Mouse (Mus musculus) erythroid progenitor cell, adult 5-6 weeks (primary cell): ENCODE data around the gene Slc34a3. TPM values are rescaled to one million over a fixed set of nuclear protein-coding genes. Genes with fewer than 3 reads are reported as not detected.

Experiments
- total RNA-seq, 2 experiments: library from RNA; stranded (forward) in 1 of 2; stranded (reverse) in 1 of 2; fragments of 150-400 nt in 1 of 2; fragments of 186-747, 209-891 nt in 1 of 2; gene quantifications; 2 replicates each; pipeline versions ENCODE4 v1.2.3 to v1.2.4; 2015 to 2017; ENCODE audit warnings: low replicate concordance in 2 of 2

Slc34a3 gene
- total RNA-seq, 2 experiments from 2014 or later: not detected

Other genes with a start within 250 kb of the Slc34a3 start
Only the 30 nearest of the 31 such genes appear.
- 1.8 and 2.5 TPM in 2 replicates for gene Nsmf, start 180.0 kb downstream of the Slc34a3 start, total RNA-seq (2015; ENCODE audit: low replicate concordance)
- 2.1 and 3.9 TPM in 2 replicates for gene Nsmf, start 180.0 kb downstream of the Slc34a3 start, total RNA-seq (2017; ENCODE audit: low replicate concordance)
- gene Entpd8, start 154.1 kb downstream of the Slc34a3 start, total RNA-seq (2015; ENCODE audit: low replicate concordance): not detected in 2 replicates
- gene Entpd8, start 154.1 kb downstream of the Slc34a3 start, total RNA-seq (2017; ENCODE audit: low replicate concordance): not detected in 2 replicates
- not detected in 2 replicates for gene Noxa1, start 139.2 kb downstream of the Slc34a3 start, total RNA-seq (2015; ENCODE audit: low replicate concordance)
- gene Noxa1, start 139.2 kb downstream of the Slc34a3 start, total RNA-seq (2017; ENCODE audit: low replicate concordance): not detected in 2 replicates
- 0.42 TPM in 1 of 2 replicates, not detected in the other for gene Nrarp, start 53.6 kb downstream of the Slc34a3 start, total RNA-seq (2015; ENCODE audit: low replicate concordance)
- gene Nrarp, start 53.6 kb downstream of the Slc34a3 start, total RNA-seq (2017; ENCODE audit: low replicate concordance): 0.64 and 3.0 TPM in 2 replicates
- 2.9 and 5.4 TPM in 2 replicates for gene Tor4a, start 37.5 kb downstream of the Slc34a3 start, total RNA-seq (2015; ENCODE audit: low replicate concordance)
- 0.30 and 2.2 TPM in 2 replicates for gene Tor4a, start 37.5 kb downstream of the Slc34a3 start, total RNA-seq (2017; ENCODE audit: low replicate concordance)
- gene Nelfb, start 22.9 kb downstream of the Slc34a3 start, total RNA-seq (2015; ENCODE audit: low replicate concordance): 13.0 and 34.4 TPM in 2 replicates
- 15.2 and 29.9 TPM in 2 replicates for gene Nelfb, start 22.9 kb downstream of the Slc34a3 start, total RNA-seq (2017; ENCODE audit: low replicate concordance)
- not detected in 2 replicates for gene Stpg3, start 19.7 kb downstream of the Slc34a3 start, total RNA-seq (2015; ENCODE audit: low replicate concordance)
- not detected in 2 replicates for gene Stpg3, start 19.7 kb downstream of the Slc34a3 start, total RNA-seq (2017; ENCODE audit: low replicate concordance)
- gene Fam166a, start 15.6 kb downstream of the Slc34a3 start, total RNA-seq (2015; ENCODE audit: low replicate concordance): not detected in 2 replicates
- not detected in 2 replicates for gene Fam166a, start 15.6 kb downstream of the Slc34a3 start, total RNA-seq (2017; ENCODE audit: low replicate concordance)
- gene Tubb4b, start 9.7 kb downstream of the Slc34a3 start, total RNA-seq (2015; ENCODE audit: low replicate concordance): 940 and 950 TPM in 2 replicates
- 826 and 920 TPM in 2 replicates for gene Tubb4b, start 9.7 kb downstream of the Slc34a3 start, total RNA-seq (2017; ENCODE audit: low replicate concordance)
- not detected in 2 replicates for gene Rnf224, start 2.4 kb upstream of the Slc34a3 start, total RNA-seq (2015; ENCODE audit: low replicate concordance)
- gene Rnf224, start 2.4 kb upstream of the Slc34a3 start, total RNA-seq (2017; ENCODE audit: low replicate concordance): not detected in 2 replicates
- not detected in 2 replicates for gene Rnf208, start 7.9 kb upstream of the Slc34a3 start, total RNA-seq (2015; ENCODE audit: low replicate concordance)
- not detected in 2 replicates for gene Rnf208, start 7.9 kb upstream of the Slc34a3 start, total RNA-seq (2017; ENCODE audit: low replicate concordance)
- gene Cysrt1, start 8.1 kb upstream of the Slc34a3 start, total RNA-seq (2015; ENCODE audit: low replicate concordance): not detected in 2 replicates
- gene Cysrt1, start 8.1 kb upstream of the Slc34a3 start, total RNA-seq (2017; ENCODE audit: low replicate concordance): not detected in 2 replicates
- 4.0 and 4.6 TPM in 2 replicates for gene AL732309.1, start 12.5 kb upstream of the Slc34a3 start, total RNA-seq (2015; ENCODE audit: low replicate concordance)
- gene AL732309.1, start 12.5 kb upstream of the Slc34a3 start, total RNA-seq (2017; ENCODE audit: low replicate concordance): not detected in 2 replicates
- 11.9 and 18.9 TPM in 2 replicates for gene Tmem203, start 21.1 kb upstream of the Slc34a3 start, total RNA-seq (2015; ENCODE audit: low replicate concordance)
- gene Tmem203, start 21.1 kb upstream of the Slc34a3 start, total RNA-seq (2017; ENCODE audit: low replicate concordance): 1.8 and 8.5 TPM in 2 replicates
- 1.1 TPM in 1 of 2 replicates, not detected in the other for gene Tprn, start 28.3 kb upstream of the Slc34a3 start, total RNA-seq (2015; ENCODE audit: low replicate concordance)
- 1.0 and 2.2 TPM in 2 replicates for gene Tprn, start 28.3 kb upstream of the Slc34a3 start, total RNA-seq (2017; ENCODE audit: low replicate concordance)
- 114 and 128 TPM in 2 replicates for gene Ssna1, start 38.1 kb upstream of the Slc34a3 start, total RNA-seq (2015; ENCODE audit: low replicate concordance)
- 46.2 and 81.0 TPM in 2 replicates for gene Ssna1, start 38.1 kb upstream of the Slc34a3 start, total RNA-seq (2017; ENCODE audit: low replicate concordance)
- gene Anapc2, start 38.1 kb upstream of the Slc34a3 start, total RNA-seq (2015; ENCODE audit: low replicate concordance): 34.6 and 55.8 TPM in 2 replicates
- 29.7 and 40.0 TPM in 2 replicates for gene Anapc2, start 38.1 kb upstream of the Slc34a3 start, total RNA-seq (2017; ENCODE audit: low replicate concordance)
- not detected in 2 replicates for gene Tmem210, start 53.8 kb upstream of the Slc34a3 start, total RNA-seq (2015; ENCODE audit: low replicate concordance)
- gene Tmem210, start 53.8 kb upstream of the Slc34a3 start, total RNA-seq (2017; ENCODE audit: low replicate concordance): not detected in 2 replicates
- gene Lrrc26, start 55.6 kb upstream of the Slc34a3 start, total RNA-seq (2015; ENCODE audit: low replicate concordance): not detected in 2 replicates
- gene Lrrc26, start 55.6 kb upstream of the Slc34a3 start, total RNA-seq (2017; ENCODE audit: low replicate concordance): not detected in 2 replicates
- gene Grin1, start 84.8 kb upstream of the Slc34a3 start, total RNA-seq (2015; ENCODE audit: low replicate concordance): not detected in 2 replicates
- not detected in 2 replicates for gene Grin1, start 84.8 kb upstream of the Slc34a3 start, total RNA-seq (2017; ENCODE audit: low replicate concordance)
- gene Man1b1, start 98.0 kb upstream of the Slc34a3 start, total RNA-seq (2015; ENCODE audit: low replicate concordance): 20.9 and 40.2 TPM in 2 replicates
- gene Man1b1, start 98.0 kb upstream of the Slc34a3 start, total RNA-seq (2017; ENCODE audit: low replicate concordance): 34.1 and 51.6 TPM in 2 replicates
- gene Dpp7, start 122.0 kb upstream of the Slc34a3 start, total RNA-seq (2015; ENCODE audit: low replicate concordance): 4.7 TPM in 1 of 2 replicates, not detected in the other
- 0.68 and 6.2 TPM in 2 replicates for gene Dpp7, start 122.0 kb upstream of the Slc34a3 start, total RNA-seq (2017; ENCODE audit: low replicate concordance)
- gene Uap1l1, start 131.3 kb upstream of the Slc34a3 start, total RNA-seq (2015; ENCODE audit: low replicate concordance): 8.8 and 13.3 TPM in 2 replicates
- 0.30 and 2.7 TPM in 2 replicates for gene Uap1l1, start 131.3 kb upstream of the Slc34a3 start, total RNA-seq (2017; ENCODE audit: low replicate concordance)
- gene Sapcd2, start 138.0 kb upstream of the Slc34a3 start, total RNA-seq (2015; ENCODE audit: low replicate concordance): 5.9 and 10.1 TPM in 2 replicates
- gene Sapcd2, start 138.0 kb upstream of the Slc34a3 start, total RNA-seq (2017; ENCODE audit: low replicate concordance): 7.8 and 9.6 TPM in 2 replicates
- gene Entpd2, start 161.5 kb upstream of the Slc34a3 start, total RNA-seq (2015; ENCODE audit: low replicate concordance): not detected in 2 replicates
- gene Entpd2, start 161.5 kb upstream of the Slc34a3 start, total RNA-seq (2017; ENCODE audit: low replicate concordance): not detected in 2 replicates
- not detected in 2 replicates for gene Npdc1, start 165.0 kb upstream of the Slc34a3 start, total RNA-seq (2015; ENCODE audit: low replicate concordance)
- not detected in 2 replicates for gene Npdc1, start 165.0 kb upstream of the Slc34a3 start, total RNA-seq (2017; ENCODE audit: low replicate concordance)
- gene Fut7, start 188.9 kb upstream of the Slc34a3 start, total RNA-seq (2015; ENCODE audit: low replicate concordance): 4.3 TPM in 1 of 2 replicates, not detected in the other
- 0.77 TPM in 1 of 2 replicates, not detected in the other for gene Fut7, start 188.9 kb upstream of the Slc34a3 start, total RNA-seq (2017; ENCODE audit: low replicate concordance)
- 5.0 and 5.8 TPM in 2 replicates for gene Abca2, start 194.3 kb upstream of the Slc34a3 start, total RNA-seq (2015; ENCODE audit: low replicate concordance)
- 1.3 and 2.4 TPM in 2 replicates for gene Abca2, start 194.3 kb upstream of the Slc34a3 start, total RNA-seq (2017; ENCODE audit: low replicate concordance)
- not detected in 2 replicates for gene Clic3, start 222.5 kb upstream of the Slc34a3 start, total RNA-seq (2015; ENCODE audit: low replicate concordance)
- not detected in 2 replicates for gene Clic3, start 222.5 kb upstream of the Slc34a3 start, total RNA-seq (2017; ENCODE audit: low replicate concordance)
- 17.6 and 24.5 TPM in 2 replicates for gene Paxx, start 226.7 kb upstream of the Slc34a3 start, total RNA-seq (2015; ENCODE audit: low replicate concordance)
- gene Paxx, start 226.7 kb upstream of the Slc34a3 start, total RNA-seq (2017; ENCODE audit: low replicate concordance): 5.3 TPM in 1 of 2 replicates, not detected in the other